Mouse (Mus musculus): ENCODE data around the gene Timm17a.
A peak's percentile ranks its signal among the peaks of the same experiment; 100 is the strongest.

Gene Timm17a

DNA sequence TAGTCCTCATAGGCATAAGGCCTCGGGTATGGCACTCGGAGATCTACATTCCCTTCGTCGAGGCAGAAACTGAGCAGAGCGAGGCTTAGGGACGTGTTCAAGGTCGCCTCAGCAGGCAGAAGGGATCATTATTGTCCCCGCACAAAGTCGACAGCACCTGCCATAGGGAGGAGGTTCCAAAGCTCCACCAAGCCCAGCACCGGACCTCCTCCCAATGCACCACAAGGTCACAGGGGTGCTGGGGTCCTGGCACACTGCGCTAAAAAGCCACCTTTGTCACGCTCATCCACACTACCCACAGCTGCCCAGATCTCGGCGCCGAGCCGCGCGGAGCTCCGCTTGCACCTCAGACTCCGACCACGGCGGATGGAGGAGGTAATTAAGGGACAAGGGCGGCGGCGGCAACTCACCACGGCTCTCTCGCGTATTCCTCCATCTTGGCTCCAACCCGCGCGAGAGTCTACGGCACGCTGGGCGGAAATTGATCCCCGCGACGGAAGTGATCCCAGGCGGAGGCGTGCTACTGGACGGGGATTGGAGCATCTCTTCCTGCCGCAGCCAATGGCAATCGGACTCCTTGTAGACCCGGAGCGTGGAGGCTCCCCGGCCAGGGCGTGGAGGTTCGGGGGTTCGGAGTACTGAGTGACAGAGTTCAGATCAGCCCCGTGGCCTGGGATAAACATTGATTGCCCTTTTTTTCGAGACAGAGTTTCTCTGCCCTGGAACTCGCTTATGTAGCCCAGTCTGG, at the start of gene Timm17a:
Gene Timm17a (minus strand): TSS at position 495 of the 748 bp plus-strand sequence.
- peak; percentile 33 for DNase-seq (ENCODE audit: extremely low read depth, low read depth, low spot score)

DNA sequence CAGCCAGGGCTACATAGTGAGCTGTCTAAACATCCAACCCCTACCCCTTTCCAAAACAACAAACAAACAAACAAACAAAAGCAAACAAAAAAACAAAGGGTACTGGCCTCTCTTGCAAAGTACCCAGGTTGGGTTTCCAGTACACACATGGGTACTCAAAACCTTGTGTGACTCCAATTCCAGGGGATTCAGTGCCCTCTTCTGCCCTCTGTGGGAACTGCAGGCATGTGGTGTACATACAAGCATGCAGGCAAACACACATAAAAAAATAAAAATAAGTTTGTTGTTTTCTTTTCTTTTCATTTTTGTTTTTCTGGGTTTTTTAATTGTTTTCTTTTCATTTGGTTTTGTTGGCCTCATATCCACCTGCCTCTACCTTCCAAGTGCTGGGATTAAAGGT, 48.5 kb upstream of the Timm17a start:
- DNase-seq (ENCODE audit: extremely low read depth, low read depth, low spot score) = no peak

DNA sequence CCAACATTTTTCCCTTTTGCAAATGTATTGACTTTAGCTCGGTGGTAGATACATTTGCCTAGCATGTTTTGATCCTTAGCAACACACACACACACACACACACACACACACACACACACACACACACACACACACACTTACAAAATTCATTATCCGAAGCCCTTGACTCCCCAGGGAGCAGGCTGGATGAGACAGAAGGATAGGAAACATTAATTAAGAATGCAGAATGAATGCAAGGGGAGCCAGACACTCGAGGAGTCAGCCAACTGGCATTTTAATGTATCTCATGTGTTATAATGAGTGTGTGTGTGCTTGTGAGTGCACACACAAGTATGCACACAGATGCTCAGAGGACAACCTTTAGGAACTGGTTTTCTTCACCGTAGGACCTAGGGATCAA, 47.9 kb upstream of the Timm17a start:
- DNase-seq (ENCODE audit: extremely low read depth, low read depth, low spot score) = no peak

DNA sequence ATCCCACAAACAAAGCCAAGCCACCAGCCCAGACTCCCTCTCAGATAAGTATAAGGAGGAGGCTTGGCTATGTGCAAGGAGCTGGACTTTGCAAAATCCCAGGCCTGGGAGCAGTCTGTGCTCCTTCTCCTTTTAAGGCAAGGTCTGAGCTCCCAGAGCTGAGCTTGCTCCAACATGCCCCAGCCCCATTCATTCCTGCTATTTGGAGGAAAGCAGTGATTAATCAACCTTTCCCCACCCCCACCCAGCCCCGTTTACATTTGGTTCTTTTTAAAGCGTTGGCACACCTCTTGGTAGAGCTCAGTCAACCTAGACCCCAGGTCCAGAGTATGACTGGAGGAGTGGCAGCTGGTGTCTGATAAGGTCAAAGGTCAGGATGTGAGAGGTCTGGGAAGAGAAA, 45.5 kb upstream of the Timm17a start:
- DNase-seq (ENCODE audit: extremely low read depth, low read depth, low spot score) = peak; percentile 28

DNA sequence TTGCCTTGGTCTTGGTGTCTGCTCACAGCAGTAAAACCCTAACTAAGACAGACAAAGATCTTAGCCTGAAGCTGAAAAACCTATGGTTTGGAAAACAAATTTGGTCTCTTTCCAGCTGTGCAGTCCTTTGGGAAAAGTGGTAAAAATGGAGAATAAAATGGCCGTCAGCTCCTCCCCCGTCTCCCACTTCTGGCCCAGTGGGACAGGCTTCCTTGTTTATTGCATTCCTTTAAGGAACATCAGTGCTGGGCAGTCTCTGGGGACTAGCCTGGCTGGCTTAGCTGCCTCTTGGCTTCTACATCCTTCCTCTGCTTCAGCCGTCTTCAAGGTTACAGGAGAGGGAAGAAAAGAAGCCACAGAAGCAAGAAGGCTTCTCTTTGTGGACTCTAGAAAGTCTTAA, 38.4 kb upstream of the Timm17a start:
- no peak for DNase-seq (ENCODE audit: extremely low read depth, low read depth, low spot score)

DNA sequence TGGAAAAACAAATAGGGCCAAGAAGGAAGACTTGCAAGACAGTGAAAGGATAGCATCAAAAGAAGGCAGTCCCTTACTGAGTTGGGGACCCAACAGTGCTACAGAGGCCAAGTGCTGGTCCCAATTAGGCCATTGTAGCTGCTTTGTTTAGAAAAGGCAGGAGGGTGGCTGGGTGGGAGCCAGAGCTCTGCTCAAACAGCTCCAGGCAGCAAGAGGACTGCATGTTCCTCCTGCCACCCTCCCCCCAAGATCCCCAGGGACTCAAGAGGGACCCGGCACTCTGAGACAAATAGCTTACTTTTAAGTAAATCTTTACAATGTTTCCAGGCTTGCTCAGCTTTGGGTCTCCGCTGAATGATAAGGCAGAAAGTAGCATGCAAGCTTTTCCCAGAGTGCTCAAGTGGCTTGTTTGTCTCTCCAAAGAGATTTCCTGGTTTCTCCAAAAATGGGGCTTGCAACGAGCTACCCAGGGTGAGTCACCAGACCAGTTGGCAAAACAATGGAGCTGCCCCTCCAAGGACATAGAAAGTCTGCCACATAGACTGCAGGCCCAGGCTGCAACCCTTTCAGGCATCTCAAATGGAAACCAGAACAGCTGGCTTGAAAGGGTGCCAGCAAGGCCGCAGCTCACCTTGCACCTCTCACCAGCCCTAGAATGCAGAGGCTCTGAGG, 34.1 kb upstream of the Timm17a start:
- no peak for DNase-seq (ENCODE audit: extremely low read depth, low read depth, low spot score)

DNA sequence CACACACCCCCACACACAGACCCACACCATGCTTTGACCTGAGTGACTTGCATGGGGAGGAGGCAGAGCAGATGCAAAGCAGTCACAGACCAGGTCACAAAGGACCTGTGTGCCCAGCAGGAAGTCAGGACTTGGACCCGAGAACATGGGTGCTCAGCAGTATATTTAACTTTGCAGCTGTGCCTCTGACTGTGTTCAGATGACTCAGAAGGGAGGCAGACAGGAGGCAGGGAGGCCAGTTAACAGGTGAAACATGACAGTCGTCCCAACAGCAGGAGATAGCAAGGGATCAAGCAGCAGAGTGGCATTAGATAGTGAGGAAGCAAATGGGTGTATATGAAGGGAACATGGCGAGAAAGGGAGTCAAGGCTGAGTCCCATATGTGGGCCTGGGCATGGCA, 33.3 kb upstream of the Timm17a start:
- DNase-seq (ENCODE audit: extremely low read depth, low read depth, low spot score) = no peak

DNA sequence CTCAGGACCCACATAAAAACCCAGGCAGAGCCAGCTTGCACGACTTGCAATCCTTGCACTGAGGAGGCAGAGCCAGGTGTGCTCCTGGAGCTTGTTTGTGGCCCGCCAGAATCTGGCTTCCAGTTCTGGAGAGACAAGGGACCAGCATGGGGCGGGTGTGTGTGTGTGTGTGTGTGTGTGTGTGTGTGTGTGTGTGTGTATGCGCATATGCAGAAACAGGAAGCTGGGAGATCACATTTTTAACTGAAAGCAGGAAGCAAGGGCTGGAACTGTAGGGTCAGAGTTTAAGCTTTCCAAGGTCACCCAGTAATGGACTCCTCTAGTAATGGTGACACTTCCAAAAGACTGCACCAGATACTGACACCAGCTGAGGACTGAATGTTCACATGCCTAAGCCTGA, 30.4 kb upstream of the Timm17a start:
- DNase-seq (ENCODE audit: extremely low read depth, low read depth, low spot score) = no peak

DNA sequence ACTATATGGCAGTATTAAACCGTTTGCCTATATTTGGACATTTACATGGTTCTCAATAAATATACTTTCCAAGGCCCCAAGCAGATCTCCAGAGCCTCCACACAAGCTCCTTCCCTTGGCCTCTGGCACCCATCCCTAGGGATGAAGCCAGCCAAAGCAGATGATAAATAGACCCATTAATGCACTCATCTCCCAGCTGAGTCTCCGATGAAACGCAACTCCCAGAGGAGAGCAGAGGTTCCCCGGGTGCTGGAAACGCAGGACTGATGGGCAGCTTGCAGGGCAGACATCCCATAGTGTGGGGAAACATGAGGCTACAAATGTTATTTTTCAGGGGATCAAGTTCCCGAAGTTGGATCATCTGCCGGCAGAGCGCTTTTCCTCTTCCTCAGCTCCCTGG, 28.4 kb upstream of the Timm17a start:
- DNase-seq (ENCODE audit: extremely low read depth, low read depth, low spot score) = no peak

DNA sequence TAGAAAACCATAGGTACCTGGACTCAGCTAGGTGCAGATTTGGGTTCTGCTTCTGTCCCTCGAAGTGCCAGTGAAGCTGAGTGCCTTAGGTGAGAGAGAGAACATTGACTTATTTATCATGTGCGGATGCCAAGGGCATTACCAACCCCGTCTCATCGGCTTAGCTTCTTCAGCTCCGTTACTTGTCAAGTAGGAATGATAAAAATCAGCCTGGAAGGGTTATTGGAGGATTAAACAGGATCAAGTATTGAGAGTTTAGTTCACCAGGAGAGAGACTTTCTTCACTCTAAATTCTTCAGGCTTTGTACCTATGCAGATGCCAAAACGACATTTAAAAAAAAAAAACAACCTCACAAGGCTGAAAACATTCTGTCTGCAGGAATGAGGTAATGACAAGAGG, 17.0 kb upstream of the Timm17a start:
- peak; percentile 97 for DNase-seq (ENCODE audit: extremely low read depth, low read depth, low spot score)

DNA sequence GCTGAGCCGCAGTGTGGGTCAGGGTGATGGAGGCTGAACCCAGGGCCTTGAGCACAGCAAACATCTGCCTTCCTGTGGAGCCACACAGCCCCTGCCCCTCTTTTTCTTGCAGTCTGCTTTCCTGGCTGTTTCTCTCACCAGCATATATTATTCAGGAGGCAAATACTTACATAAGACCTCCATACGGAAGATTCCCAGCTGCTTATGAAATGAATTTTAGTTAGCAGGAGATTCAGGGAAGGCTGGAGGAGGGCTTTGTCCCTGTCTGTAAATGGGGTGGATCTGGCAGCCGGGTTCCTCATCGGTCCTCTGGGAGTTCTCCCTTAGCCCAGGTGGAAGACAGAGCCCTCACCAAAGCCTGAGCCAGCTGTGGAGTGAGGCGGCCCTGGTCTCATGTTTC, 14.8 kb upstream of the Timm17a start:
- no peak for DNase-seq (ENCODE audit: extremely low read depth, low read depth, low spot score)

DNA sequence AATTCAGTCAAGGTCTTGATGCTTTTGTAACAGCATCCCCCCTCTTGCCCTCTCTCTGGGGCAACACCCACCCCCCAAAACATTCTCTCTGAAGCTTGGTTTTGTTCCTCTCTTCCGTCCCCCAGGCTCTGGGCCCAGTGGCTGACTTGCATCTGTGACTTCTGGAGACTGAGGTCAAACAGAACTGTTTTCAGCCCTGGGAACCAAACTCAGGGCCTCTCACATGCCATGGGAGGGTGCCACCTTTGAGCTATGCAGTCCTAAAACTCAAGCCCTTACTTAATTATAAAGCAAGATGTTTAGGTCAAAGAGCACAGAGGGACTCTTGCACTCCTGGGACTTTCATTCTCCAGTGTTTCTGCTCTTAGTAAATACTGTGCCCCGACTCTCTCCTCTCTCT, 12.4 kb upstream of the Timm17a start:
- DNase-seq (ENCODE audit: extremely low read depth, low read depth, low spot score) = no peak

DNA sequence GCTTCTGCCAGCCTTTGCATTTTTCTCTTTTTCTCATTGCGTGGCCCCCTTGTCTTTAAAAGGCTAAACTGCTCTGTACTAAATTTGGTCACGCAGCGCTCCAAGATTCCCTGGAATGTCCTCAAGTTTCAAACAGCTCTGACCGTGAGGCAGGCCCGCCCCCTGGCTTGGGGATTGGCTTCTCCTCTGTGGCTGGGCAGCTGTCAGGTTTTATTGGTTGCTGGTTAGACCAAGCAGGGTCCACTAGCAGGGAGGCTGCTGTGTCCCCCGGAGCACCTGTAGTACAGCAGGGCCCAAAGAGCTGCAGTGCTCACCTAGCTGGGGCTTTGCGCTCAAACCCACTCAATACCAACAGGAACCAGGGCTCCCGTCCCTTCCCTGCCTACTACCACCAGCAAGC, 11.0 kb upstream of the Timm17a start, which contains the start of gene Lmod1:
Gene Lmod1 (plus strand): TSS at position 237 of the 400 bp plus-strand sequence.
- no peak for DNase-seq (ENCODE audit: extremely low read depth, low read depth, low spot score)

DNA sequence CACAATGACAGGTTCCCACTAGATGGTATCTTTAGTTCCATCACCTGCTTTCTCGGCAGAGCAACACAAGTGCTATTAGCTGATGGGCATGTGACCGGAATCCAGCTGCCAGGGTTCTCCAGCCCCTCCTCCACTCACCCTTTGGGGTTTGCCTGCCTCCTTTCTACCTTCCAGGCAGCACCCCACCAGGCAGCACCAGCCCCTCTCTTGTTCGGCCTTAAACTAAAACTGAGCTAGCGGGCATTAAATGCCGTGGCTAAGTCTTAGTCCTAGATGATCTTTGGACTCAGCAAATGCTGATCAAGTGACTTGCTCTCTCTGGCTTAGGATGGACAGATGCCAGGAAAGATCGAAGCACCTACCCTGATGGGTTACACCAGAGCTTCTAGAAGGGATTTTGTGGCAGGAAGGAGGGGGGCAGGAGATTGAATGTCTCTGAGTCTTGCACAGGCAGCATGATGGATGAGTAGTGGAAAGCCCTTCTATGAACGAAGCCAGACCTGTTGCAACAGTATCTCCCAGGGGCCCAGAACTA, 9.9 kb upstream of the Timm17a start:
- no peak for DNase-seq (ENCODE audit: extremely low read depth, low read depth, low spot score)

DNA sequence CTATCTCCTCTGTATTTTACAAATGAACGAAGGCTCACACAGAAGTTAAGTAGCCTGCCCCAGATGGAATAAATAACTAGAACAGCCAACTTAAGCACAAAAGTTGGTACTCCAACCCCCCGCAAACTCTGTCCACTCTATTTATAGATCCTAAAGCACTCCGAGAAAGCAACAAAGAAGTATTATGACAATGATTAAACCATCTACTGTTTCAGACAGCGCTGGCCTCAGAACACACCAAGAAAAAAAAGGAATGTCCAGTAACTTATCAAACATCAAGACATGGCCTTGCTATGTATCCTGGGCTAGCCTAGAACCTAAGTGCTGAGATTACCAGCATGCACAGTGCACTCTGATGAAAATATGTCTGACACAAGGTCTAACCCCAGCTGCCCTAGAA, 1.4 kb downstream of the Timm17a start:
- no peak for DNase-seq (ENCODE audit: extremely low read depth, low read depth, low spot score)

DNA sequence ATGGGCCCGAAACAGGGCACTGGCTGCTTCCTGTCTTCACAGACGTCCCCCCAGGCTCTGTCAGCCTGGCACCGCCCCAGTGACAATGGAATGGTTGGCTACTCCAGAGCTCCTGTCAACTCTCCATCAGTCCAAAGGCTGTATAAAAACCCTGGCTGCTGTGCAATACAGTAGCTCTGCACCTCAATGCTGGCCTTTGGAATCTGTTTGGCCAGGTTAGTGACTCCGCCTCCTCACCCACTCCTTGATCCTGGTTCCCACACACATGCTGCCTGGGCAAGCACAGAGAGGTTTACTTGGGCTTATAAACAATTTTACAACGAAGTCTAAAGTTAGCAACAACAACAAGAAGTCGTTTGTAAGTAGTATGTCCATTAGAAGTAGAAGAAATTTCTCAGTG, 2.2 kb downstream of the Timm17a start:
- DNase-seq (ENCODE audit: extremely low read depth, low read depth, low spot score) = peak; percentile 11

DNA sequence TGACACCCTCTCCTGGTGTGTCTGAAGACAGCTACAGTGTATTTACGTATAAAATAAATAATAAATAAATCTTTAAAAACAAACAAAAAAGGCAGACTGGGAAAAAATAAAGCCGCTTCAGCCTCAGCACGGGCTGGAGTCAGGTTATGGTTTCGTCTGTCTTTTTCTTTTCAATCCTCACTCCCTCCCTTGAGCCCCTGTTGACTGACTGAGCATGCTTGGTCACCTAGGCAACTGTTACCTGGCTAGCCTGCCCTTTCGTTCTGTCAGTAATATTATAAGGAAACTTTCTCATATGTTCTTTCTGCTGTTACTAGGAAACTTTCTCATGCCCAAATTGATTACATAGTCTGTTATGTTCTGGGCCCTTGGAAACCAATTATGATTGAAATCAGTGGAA, 22.7 kb downstream of the Timm17a start:
- DNase-seq (ENCODE audit: extremely low read depth, low read depth, low spot score) = no peak

DNA sequence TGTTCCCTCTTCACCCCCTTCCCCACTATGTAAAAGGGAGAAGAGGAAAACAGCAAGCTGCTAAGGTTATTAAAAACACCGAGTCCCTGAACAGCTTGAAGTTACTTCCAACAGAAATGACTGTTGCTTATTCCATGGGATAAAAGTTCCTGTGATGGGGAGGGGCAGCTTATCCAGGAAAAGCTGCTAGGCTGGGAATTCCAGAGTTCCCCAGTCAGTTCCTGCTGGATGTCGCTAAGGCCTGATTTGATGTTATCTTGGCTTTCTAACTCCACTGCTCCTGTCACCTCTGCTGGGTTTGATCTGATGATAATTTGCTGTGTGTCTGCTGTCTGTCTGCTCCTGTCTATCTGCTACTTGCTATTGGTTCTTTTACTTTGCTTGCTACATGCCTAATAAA, 27.3 kb downstream of the Timm17a start:
- no peak for DNase-seq (ENCODE audit: extremely low read depth, low read depth, low spot score)

DNA sequence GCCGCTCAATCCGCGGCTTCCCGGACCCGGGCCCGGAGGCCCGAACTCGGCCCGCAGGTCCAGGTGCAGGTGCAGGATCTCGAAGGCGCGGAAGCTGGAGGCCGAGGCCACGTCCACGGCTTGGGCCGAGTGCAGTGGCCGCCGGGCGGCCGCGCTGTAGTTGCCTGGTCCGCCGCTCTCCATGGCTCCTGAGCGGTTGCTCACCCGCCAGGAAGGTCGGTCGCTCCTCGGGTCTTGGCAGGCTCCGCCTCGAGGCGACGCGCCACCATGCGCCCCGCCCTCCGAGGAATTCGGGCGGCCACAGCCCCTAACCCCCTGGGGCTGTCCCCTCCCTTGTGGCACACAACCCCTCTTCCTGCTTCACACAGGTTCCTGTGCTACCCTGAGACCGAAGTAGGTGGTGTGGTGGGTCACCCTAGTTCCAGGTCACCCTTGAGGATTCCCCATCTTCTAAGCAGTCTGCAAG, 29.7 kb downstream of the Timm17a start, which contains the start of gene Rnpep:
Gene Rnpep (minus strand): TSS at position 259 of the 466 bp plus-strand sequence.
- DNase-seq (ENCODE audit: extremely low read depth, low read depth, low spot score) = no peak

DNA sequence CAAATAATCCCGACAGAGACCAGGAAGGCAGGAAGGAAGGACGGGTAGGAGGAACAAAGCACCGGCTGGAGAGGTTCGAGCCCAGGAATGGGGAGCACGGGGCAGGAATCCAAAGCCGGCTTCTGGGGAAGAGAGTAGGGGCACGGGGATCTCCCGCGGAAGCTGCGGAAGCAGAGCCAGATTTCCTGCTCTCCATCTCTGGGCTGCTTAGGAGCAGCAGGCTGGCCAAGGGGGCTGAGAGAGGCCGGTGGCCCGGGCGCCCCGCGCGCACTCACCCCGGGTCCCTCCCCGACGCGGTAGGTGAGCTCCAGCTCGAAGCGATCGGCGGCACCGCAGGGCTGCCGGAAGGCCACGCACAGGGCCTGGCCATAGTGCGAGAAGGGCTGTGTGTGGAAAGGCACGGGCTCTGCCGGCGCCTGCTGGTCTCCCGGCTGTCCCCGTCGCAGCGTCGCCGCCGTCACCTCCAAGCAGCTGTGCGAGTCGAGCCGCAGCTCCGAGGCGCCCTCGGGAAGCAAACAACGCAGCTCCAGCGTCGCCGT, 30.2 kb downstream of the Timm17a start:
- no peak for DNase-seq (ENCODE audit: extremely low read depth, low read depth, low spot score)

DNA sequence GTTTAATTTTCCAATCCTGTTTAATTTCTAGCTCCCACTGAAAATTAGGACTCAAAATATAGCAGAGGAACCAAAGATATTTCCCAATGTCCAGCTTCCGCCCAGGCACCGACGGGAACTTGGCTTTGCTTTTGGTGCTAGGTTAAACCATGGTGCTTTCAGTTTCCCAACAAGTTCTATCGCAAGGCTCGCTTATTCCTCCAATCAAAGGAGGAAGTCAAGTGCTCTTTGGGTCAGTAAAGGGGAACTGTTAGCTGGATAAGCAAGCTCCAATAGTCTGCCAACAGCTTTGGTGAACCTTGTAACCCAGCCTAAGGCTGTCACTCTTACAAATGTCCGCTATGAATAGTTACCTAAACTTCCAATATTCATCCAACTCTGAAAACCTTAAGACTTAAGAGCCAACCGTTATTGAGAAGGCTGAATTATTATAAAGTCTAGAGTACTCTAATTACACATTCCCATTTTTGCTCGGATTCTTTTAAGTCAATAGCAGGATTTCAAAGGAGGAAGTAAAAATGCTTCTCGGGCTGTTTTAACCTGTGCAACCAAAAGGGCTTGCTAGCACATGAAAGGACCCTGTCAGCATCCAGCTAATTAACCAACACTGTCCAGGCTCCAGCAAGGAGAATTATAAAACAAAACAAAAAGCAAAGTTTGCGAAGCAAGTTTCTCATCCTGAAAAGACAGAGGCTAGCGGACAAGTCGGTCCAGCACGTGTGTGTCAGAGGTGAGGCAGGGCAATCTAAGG, 30.9 kb downstream of the Timm17a start:
- DNase-seq (ENCODE audit: extremely low read depth, low read depth, low spot score) = peak; percentile 78
